Mouse (Mus musculus): ENCODE measurements around the gene Glis2. TPM values are rescaled to one million over a fixed set of nuclear protein-coding genes. Genes with fewer than 3 reads are reported as not detected.

Glis2 gene
- total and polyA plus RNA-seq, 2 experiments from 2014 or later, result 11.8 to 25.4 TPM

DNA sequence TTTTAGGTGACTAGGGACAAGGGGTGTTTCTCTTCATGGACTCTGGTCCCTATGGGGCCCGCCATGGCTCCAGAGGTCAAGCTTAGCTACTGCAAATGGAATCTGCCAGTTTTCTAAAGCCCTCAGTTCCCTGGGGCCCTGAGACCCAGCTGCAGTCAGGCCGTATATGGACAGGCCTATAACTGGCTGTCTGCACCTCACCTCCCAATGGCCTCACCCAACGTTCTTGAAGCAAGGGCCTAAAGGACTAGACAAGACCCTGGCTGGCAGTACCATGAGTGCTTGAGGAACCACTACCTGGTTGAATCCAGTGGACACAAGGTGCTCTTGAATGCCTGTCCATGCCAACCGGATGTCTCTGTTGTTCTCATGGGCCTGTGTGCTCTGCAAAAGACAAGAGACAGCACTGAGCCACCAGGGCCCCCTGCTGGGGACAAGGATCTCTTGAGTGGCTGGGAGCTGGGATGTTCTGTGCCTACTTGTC is 60.8 kb downstream of the Glis2 start:
- no peaks in the 10 kb centered on the region for H3K27me3 ChIP-seq (ENCODE audit: control insufficient read depth, insufficient read depth, low read length)
- TF ChIP-seq EP300 (IDR thresholded peaks at IDR 0.05; ENCODE audit: low read depth) (no peak), CTCF (IDR thresholded peaks at IDR 0.05; ENCODE audit: low read depth) (peak; percentile 48)
- no peaks in the 10 kb centered on the region for H3K9me3 ChIP-seq (replicated peaks; ENCODE audit: control insufficient read depth, low read length)
- ATAC-seq (ENCODE audit: insufficient read depth, low read depth) (0 out of 2 replicates have a peak, but pooled peaks have one; percentile 34), DNase-seq (ENCODE audit: low spot score) (peak; percentile 41)
- H3K9ac ChIP-seq (replicated peaks; ENCODE audit: low read depth, low read length), result no peak overlapping the region
- H3K27ac ChIP-seq (ENCODE audit: low read depth), result peak overlapping the region; percentile 76
- 44% methylated on average over 4 of the region's 4 CpGs for WGBS
- H3K4me3 ChIP-seq (ENCODE audit: low read depth, low read length), result no peak overlapping the region
- H3K4me1 ChIP-seq (ENCODE audit: control insufficient read depth, insufficient read depth), result peaks cover 43% of the 10 kb centered on the region
- peaks cover 29% of the 10 kb centered on the region for H3K36me3 ChIP-seq (replicated peaks; ENCODE audit: control insufficient read depth, insufficient read depth, low read length)
- H3K4me2 ChIP-seq (ENCODE audit: low read depth, low read length), result no peak overlapping the region

DNA sequence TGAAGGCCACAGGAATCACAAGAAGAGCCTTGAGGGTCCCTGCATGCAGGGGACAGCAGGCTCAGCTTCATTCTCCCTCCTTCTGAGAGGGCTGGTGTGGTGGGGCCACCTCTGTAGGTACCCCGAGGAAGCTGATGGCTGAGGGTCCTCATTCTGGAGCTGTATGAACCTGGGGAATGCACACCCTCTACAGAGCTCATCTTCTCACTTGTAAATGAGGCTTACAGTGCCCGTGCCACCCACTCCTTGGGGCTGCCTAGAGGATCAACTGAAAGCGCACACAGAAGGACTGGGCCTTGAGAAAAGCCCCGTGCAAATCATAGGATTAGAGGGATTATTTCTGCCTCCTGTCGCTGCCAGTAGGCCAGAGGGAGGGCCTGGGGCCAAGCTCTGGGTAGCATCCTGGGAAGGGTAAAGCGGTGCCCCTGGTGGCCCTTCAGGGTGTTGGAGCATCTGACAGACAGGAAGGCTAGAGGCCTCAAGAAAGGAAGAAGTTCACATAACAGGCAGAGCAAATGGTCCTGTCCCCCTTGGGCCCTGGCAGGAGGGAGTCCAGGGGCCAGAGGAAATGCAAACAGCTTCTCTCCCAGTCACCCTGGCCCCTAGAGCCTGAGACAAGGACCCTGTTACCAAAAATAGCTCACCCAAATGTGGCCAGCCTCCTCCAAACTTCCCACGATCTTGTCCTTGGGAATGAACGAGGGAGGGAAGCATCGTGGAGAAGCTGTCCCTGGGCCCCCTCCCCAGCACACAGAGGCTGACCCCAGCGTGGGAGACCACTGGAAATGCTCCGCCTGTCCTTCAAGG is 61.5 kb downstream of the Glis2 start:
- H3K27me3 ChIP-seq (ENCODE audit: control insufficient read depth, insufficient read depth, low read length), result no peaks in the 10 kb centered on the region
- no peak; the same call in 1 of the 2 replicates for TF ChIP-seq EP300 (IDR thresholded peaks at IDR 0.05; ENCODE audit: low read depth)
- peak; percentile 33; the same call in 1 of the 2 replicates for TF ChIP-seq CTCF (IDR thresholded peaks at IDR 0.05; ENCODE audit: low read depth)
- peak overlapping the region; percentile 76 for H3K27ac ChIP-seq (ENCODE audit: low read depth)
- peaks cover 43% of the 10 kb centered on the region for H3K4me1 ChIP-seq (ENCODE audit: control insufficient read depth, insufficient read depth)
- peak overlapping the region; percentile 38; the same call in 1 of the 2 replicates for H3K9ac ChIP-seq (replicated peaks; ENCODE audit: low read depth, low read length)
- H3K4me2 ChIP-seq (ENCODE audit: low read depth, low read length), result no peak overlapping the region
- DNase-seq (ENCODE audit: low spot score), result peak; percentile 52
- peaks cover 22% of the 10 kb centered on the region for H3K36me3 ChIP-seq (replicated peaks; ENCODE audit: control insufficient read depth, insufficient read depth, low read length)
- no peaks in the 10 kb centered on the region for H3K9me3 ChIP-seq (replicated peaks; ENCODE audit: control insufficient read depth, low read length)
- peak; percentile 22; the same call in 1 of the 2 replicates for ATAC-seq (ENCODE audit: insufficient read depth, low read depth)
- no peak overlapping the region for H3K4me3 ChIP-seq (ENCODE audit: low read depth, low read length)
- 16% methylated on average over 11 of the region's 11 CpGs for WGBS

DNA sequence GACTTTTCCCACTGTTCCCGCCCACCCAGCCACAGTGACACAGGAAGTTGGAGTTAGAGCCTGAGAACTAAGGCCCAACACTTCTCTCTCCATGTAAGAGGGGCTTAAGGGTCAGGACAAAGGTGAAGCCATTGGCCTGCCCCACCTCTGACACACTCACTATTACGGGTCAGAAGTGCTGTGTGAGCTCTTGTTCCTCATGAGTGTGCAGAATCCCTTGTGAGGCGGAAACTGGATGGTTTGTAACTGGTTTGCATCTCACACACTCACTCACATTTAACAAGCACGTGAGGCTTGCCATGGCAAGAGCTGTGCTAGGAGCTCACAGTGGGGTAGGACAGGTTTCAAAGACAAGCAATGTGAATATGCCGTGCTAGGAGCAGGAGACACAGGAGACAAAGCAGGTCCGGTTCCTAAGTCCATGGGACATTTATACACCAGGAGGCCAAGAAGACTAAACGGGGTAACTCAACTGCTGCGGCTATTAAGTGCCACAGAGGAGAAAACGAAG is 62.1 kb downstream of the Glis2 start:
- no peaks in the 10 kb centered on the region for H3K27me3 ChIP-seq (ENCODE audit: control insufficient read depth, insufficient read depth, low read length)
- DNase-seq (ENCODE audit: low spot score) (no peak), ATAC-seq (ENCODE audit: insufficient read depth, low read depth) (no peak)
- H3K9ac ChIP-seq (replicated peaks; ENCODE audit: low read depth, low read length), result peak overlapping the region; percentile 38; the same call in 1 of the 2 replicates
- H3K27ac ChIP-seq (ENCODE audit: low read depth), result peak overlapping the region; percentile 76
- H3K4me1 ChIP-seq (ENCODE audit: control insufficient read depth, insufficient read depth), result peaks cover 40% of the 10 kb centered on the region
- no peak overlapping the region for H3K4me2 ChIP-seq (ENCODE audit: low read depth, low read length)
- WGBS, result 44% methylated on average over 9 of the region's 9 CpGs
- no peak for TF ChIP-seq EP300 (IDR thresholded peaks at IDR 0.05; ENCODE audit: low read depth)
- TF ChIP-seq CTCF (IDR thresholded peaks at IDR 0.05; ENCODE audit: low read depth), result no peak
- H3K36me3 ChIP-seq (replicated peaks; ENCODE audit: control insufficient read depth, insufficient read depth, low read length), result peaks cover 24% of the 10 kb centered on the region
- H3K9me3 ChIP-seq (replicated peaks; ENCODE audit: control insufficient read depth, low read length), result no peaks in the 10 kb centered on the region
- H3K4me3 ChIP-seq (ENCODE audit: low read depth, low read length), result no peak overlapping the region

DNA sequence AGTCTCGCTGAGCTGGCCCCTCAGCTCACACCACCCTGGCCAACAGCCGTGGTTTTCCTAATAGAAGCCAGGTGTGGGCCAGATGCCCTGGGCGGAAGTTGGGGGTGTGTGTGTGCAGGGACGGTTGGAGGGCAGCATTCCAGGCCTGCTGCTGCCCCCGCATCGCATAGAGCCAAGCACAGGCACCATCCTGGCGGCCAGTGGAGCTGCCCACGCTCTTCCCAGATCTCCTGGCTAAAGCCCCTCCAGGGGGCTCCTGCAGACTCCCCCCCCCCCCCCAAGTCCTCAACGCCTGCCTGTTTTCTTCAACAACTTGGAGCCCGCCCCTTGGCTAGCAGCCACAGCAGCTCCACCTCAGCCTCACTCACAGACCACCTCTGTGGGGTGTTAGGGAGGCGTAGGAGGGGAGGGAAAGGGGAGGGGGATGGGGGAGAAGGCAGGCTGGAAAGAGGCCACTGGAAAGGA is 64.3 kb downstream of the Glis2 start:
- DNase-seq (ENCODE audit: low spot score) (no peak), ATAC-seq (ENCODE audit: insufficient read depth, low read depth) (0 out of 2 replicates have a peak, but pooled peaks have one; percentile 5)
- no peak overlapping the region for H3K4me2 ChIP-seq (ENCODE audit: low read depth, low read length)
- peaks cover 23% of the 10 kb centered on the region for H3K36me3 ChIP-seq (replicated peaks; ENCODE audit: control insufficient read depth, insufficient read depth, low read length)
- peaks cover 23% of the 10 kb centered on the region for H3K4me1 ChIP-seq (ENCODE audit: control insufficient read depth, insufficient read depth)
- H3K9me3 ChIP-seq (replicated peaks; ENCODE audit: control insufficient read depth, low read length), result no peaks in the 10 kb centered on the region
- WGBS, result 30% methylated on average over 11 of the region's 11 CpGs
- peak overlapping the region; percentile 35; the same call in 1 of the 2 replicates for H3K9ac ChIP-seq (replicated peaks; ENCODE audit: low read depth, low read length)
- TF ChIP-seq CTCF (IDR thresholded peaks at IDR 0.05; ENCODE audit: low read depth), result no peak
- TF ChIP-seq EP300 (IDR thresholded peaks at IDR 0.05; ENCODE audit: low read depth), result no peak
- H3K27ac ChIP-seq (ENCODE audit: low read depth), result 0 out of 2 replicates have a peak overlapping the region, but pooled peaks have one; percentile 36
- no peaks in the 10 kb centered on the region for H3K27me3 ChIP-seq (ENCODE audit: control insufficient read depth, insufficient read depth, low read length)
- no peak overlapping the region for H3K4me3 ChIP-seq (ENCODE audit: low read depth, low read length)

DNA sequence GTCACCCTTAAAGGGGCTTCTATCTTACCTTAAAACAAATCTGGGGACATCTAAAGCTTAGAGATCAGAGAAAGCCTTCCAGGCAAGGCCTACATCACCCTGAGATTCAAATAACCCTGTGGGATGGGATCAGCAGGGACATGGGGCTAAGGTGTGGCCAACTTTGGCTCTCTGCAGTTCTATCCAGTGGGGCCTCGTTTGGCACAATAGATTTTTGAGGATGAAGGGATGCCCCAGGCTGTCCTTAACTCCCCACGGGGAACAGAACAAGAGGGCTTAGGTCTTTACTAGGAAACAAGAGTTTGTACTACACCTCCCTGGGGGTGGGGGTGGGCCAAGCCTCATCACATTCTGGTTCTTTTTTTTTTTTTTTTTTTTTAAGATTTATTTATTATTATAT is 64.8 kb downstream of the Glis2 start:
- Histone ChIP-seq H3K9me3 (replicated peaks; ENCODE audit: control insufficient read depth, low read length) (no peaks in the 10 kb centered on the region), H3K9ac (replicated peaks; ENCODE audit: low read depth, low read length) (0 out of 2 replicates have a peak overlapping the region, but pooled peaks have one; percentile 35)
- 49% methylated on average over 2 of the region's 2 CpGs for WGBS

More for the DNA sequence above, 64.8 kb downstream of the Glis2 start:
- Histone ChIP-seq H3K36me3 (replicated peaks; ENCODE audit: control insufficient read depth, insufficient read depth, low read length) (peaks cover 29% of the 10 kb centered on the region), H3K4me2 (ENCODE audit: low read depth, low read length) (no peak overlapping the region), H3K27me3 (ENCODE audit: control insufficient read depth, insufficient read depth, low read length) (no peaks in the 10 kb centered on the region), H3K4me3 (ENCODE audit: low read depth, low read length) (no peak overlapping the region), H3K4me1 (ENCODE audit: control insufficient read depth, insufficient read depth) (peaks cover 23% of the 10 kb centered on the region), H3K27ac (ENCODE audit: low read depth) (0 out of 2 replicates have a peak overlapping the region, but pooled peaks have one; percentile 36)
- ATAC-seq (ENCODE audit: insufficient read depth, low read depth) (no peak), DNase-seq (ENCODE audit: low spot score) (no peak)
- no peak for TF ChIP-seq EP300 (IDR thresholded peaks at IDR 0.05; ENCODE audit: low read depth)
- TF ChIP-seq CTCF (IDR thresholded peaks at IDR 0.05; ENCODE audit: low read depth), result no peak

All from heart, postnatal 0 days (tissue).